Mouse (Mus musculus) lung, adult 18-20 months (tissue): ENCODE results near the gene Rtn4rl1.
"Not testable (repeated sequence)": the region's sequence is repeated elsewhere in the genome, so short reads cannot be mapped to it uniquely, and the experiment has no call there.

Experiments used
- DNase-seq, 2 experiments: peaks; one replicate each; pipeline ENCODE4 v3.0.0; 2022; ENCODE audit warnings: mixed read lengths in 2 of 2

Rtn4rl1 gene

GRCm38 (mm10) chr11:75280066-75280410, 86.5 kb downstream of the Rtn4rl1 start:
- DNase-seq = no peak

- DNase-seq = no peak
These were observed 86.9 kb downstream of the Rtn4rl1 start for GRCm38 (mm10) chr11:75280435-75281001.

DNA sequence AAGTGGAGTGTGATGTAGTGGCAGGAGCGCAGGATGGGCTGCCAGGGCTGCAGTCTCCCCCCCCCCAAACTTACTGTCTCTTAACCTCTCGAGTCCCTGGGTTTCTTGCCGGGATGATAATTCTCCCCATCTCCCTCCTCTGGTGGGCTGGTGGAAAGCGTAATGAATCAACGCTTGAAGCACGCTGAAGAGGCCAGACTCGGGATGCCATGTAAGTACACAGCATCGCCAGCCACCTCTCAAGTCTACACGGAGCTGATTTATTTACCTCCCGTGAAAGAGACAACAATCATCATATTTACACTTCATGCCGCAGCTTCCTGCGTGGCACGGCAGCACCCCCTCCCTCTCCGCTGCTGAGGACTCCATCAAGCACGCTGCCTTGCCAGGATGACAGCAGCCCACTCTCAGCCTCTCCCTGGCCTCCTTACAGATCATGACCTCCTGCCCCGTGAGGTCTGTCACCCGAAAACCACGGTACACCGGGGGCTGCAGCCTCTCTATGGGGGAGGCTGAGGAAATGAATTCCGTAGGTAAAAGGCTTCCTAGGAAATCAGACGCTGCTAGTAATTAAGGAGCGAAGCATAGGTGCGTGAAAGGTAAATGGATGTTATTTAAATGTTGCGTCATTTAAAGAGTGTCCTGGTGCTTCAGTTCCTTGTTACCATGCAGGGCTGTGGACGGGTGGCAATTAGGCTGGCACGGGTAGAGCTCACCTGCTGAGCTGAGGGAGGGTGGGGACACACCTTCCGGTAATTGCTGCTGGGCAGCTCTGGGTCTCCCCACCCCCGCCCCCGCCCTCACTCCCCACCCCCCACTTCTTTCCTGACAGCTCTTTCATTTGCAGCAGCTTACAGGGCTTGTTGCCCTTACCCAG, 88.0 kb downstream of the Rtn4rl1 start:
- no peak for DNase-seq

GRCm38 (mm10) chr11:75282496-75283120, 89.0 kb downstream of the Rtn4rl1 start:
- DNase-seq = peak; percentile 49 to 59

DNA sequence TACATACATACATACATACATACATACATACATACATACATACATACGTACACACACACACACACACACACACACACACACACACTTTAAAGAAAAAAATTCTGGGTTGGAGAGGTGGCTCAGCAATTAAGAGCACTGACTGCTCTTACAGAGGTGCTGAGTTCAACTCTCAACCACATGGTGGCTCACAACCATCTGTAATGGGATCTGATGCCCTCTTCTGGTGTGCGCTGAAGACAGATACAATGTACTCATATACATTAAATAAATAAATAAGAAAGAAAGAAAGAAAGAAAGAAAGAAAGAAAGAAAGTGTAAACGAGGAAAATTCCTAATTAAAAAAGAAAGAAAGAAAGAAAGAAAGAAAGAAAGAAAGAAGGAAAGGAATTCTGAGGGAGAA, 90.2 kb downstream of the Rtn4rl1 start:
- DNase-seq = not testable (repeated sequence)

DNA sequence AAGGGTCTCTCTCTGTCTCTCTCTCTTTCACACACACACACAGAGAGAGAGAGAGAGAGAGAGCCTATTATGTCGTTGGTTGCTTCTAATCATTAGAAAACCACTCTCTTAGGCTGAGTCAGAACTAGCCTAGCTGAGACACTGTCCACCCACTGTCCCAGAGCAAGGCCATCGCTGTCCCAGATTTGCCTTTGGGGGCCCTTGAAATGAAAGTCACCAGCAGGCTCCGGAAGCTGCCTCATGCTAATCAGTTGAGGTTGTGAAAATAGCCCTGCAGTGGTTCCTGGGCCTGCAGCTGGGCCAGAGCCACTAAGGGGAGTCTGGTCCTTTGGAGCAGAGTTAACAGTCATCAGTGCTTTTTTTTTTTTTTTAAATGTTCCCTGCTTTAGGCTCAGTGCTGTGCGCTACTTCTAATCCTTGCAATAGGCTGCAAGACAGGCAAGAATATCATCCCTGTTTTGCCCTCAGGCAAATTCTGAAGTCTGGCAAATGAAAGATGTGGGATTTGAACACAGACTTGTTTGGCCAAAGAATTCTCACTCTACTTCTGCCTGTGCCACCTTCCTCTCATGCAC, 92.4 kb downstream of the Rtn4rl1 start:
- DNase-seq = no peak

DNA sequence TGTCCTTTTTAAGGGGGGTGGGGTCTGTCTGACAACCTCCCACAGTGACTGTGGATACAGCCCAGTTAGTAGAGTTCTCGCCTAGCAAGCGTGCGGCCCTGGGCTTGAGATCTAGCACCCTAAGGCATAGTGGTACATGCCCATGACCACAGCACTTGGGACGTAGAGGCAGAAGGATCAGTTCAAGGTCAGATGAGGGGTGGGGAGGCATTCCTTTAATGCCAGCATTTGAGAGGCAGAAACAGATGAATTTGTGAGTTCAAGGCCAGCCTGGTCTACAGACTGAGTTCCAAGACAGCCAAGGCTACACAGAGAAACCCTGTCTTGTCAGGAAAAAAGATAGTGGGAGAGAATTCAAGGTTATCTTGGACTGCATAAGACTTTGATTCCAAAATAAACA, 93.3 kb downstream of the Rtn4rl1 start:
- DNase-seq = no peak

- DNase-seq = no peak
These were observed 94.4 kb downstream of the Rtn4rl1 start for GRCm38 (mm10) chr11:75287940-75288339.

- DNase-seq = no peak
These were observed 94.9 kb downstream of the Rtn4rl1 start for GRCm38 (mm10) chr11:75288517-75288916.

GRCm38 (mm10) chr11:75289120-75289519, 95.5 kb downstream of the Rtn4rl1 start:
- DNase-seq = no peak

DNA sequence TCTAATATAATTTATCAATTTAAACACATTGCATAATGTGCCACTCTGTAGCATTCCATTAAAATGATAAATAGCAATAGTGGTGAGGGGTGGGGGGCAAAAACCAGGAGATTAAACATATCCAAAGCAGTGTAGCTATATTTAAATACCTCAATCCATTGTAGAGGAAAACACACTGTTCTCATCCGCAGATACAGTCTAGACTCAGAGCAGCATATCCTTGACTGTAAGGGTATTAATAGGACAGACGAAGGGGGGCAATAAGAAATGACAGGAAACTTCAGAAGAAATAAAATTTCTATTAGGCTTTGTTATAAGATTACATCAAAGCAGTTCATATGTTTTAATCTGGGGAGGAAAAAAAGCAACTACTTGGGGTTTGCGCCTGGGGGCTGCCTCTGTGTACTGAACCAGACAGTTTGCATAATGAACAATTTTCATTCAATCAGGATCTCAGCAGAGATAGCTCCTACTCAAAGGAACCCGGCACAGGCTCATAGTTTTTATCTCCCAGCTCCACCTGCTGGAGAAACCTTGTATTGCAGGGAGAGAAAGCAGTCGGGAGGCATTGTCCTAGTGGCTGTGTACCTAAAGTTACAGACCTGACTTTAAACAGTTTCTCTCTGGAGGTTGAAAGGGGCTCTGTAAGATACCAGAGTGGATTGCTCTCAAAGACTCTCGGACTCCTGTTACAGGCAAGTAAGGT, 97.1 kb downstream of the Rtn4rl1 start:
- DNase-seq = peak; percentile 83 to 87

DNA sequence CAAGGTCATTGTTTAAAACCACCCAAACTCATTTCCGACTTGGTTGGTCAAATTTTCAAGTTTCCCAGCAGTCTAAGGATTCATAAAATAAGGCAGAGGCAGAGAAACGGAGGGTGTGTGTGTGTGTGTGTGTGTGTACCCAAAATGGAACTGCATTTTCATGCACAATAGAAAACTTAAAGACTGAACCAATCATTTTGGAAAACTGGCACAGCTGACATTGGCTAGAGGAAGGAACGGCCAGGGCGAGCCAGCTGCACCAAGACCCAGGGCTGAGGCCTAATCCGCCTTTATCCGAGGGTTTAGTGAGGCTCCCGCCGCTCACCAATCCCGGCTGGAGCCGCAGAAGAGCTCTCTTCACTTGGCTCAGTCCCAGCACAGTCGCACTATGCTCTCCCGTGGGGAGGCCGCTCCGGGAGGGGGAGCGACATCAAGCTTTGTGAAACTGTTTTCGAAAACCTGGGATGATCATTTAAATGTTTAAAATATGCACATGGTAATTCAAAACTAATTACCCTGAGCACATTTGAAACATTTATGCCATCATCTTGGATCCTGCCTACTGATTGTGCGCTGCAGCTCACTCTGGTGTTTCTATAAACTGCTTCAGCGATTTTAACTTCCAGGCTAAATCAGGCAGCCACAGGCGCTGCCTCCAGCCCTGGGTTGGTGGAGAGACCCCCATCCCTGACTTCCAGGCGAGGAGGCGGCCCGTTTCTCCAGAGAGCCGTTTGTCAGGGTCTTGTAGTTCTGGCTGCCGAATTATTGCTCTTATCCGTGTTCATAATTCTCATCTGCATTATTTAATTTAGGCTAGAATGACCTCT, 98.0 kb downstream of the Rtn4rl1 start:
- DNase-seq = no peak

DNA sequence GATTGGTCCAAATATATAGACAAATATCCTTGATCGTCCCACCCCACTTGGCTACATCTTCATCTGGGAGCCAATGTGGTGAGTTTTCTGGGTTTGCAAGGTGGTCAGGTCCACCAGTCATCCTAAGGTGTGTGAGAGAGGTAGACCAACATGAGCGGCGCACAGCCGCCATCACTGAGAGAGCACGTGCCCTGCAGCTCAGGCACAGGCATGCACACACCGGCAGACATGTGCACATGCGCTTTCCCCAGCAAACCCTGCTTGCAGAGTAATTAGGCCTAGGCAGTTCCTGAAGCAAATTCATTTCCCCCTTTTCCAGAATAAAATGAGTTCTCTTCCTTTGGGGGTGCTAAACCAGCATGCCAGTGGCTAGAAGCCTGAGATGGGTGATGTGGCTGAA, 98.7 kb downstream of the Rtn4rl1 start:
- DNase-seq = no peak

GRCm38 (mm10) chr11:75293852-75294361, 100.3 kb downstream of the Rtn4rl1 start:
- no peak for DNase-seq

DNA sequence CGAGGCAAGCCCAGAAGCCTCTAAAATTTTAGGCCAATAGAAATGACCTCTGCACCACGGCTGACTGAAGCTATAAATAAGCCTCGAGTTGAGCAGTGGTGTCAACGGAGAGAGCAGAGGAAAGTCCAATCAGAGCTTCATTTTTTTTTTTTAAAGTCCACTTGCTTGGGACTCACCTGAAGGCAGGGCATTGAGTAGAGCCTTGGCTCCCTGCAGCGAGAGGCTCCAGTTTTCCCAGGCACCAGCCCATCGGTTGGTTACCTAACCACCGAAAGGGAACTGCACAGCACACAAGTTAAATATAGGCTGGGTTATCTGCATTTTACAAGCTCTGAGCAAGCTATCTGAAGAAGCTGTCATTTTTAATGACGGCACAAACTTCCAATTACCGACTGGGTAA, 101.3 kb downstream of the Rtn4rl1 start:
- no peak for DNase-seq

- not testable (repeated sequence) for DNase-seq
These were observed 102.0 kb downstream of the Rtn4rl1 start for GRCm38 (mm10) chr11:75295534-75295933.

DNA sequence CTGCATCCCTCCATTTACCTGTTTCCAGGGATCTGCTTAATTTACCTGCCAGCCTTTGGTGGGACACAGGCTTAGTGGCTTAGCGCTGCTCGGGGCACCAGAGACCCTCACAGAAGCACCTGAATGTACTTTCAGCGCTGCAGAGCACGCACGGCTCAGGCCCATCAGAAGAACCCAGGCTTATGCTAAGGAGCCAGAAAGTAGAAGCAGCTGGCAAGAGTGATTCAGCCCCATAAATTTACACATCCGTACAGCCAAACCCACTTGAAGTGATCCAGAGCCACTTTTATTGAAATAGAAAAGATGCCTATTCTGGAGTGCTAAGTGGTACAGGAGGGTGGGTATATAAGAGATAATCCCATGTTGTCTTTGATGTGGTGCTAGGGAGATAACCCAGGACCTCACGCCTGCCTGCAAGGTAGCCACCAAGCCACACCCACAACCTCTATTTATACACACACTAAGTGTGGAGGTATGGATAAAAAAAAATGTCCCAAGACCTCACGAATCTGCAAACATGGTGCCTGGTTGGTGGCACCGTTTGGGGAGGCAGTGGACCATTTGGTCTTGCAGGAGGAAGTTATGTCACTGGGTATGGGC, 102.9 kb downstream of the Rtn4rl1 start:
- no peak for DNase-seq

DNA sequence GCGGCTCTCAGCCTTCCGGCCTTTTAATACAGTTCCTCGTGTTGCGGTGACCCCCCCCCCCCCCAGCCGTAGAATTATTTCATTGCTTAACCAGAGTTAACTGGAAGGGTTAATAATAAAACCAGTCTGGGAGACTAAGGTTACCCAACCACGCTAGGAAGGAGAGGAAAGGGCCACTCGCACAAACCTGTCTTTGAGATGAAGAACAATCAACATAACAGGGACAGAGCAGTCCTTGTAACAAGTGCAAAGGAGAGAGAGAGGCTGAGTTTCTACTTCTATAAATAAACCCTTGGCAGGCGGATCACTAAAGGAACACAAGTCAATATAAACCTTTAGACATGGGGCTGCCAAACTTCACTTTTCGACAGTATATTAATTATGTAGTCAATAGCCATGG, 104.0 kb downstream of the Rtn4rl1 start:
- peak in 1 of 2 experiments; percentile 36 for DNase-seq

GRCm38 (mm10) chr11:75298491-75298890, 104.9 kb downstream of the Rtn4rl1 start:
- peak in 1 of 2 experiments; percentile 51 for DNase-seq

GRCm38 (mm10) chr11:75299786-75300185, 106.2 kb downstream of the Rtn4rl1 start:
- no peak for DNase-seq

GRCm38 (mm10) chr11:75300954-75301353, 107.4 kb downstream of the Rtn4rl1 start:
- no peak for DNase-seq
